ENCODE assay signal across 19 mouse cellular contexts in genomic region chr13:52805581-52805980, GRCm38 (mm10).
DNase-seq lines count a peak whose midpoint lies in the region; ATAC-seq and TF ChIP-seq lines count a peak whose summit lies in the region.
"Had no signal": no experiment of that assay in that cellular context is flagged by ENCODE, and none has a peak within 500 bp of the region (broad histone marks: within the 10 kb centered on the region; RNA-seq: fewer than 3 reads in every experiment).

No protein-coding gene starts in this region.

- DNase-seq in heart, adult 11 months: peak; percentile 94
- DNase-seq in heart, adult 9 months (ENCODE audit: low spot score in 2 of 2): no peak
- peak; percentile 11 for DNase-seq in retina, postnatal 1 day
- no peak for DNase-seq in retina, embryonic 14.5 days (ENCODE audit: low spot score)
- DNase-seq in limb, embryonic 14.5 days (ENCODE audit: low spot score): peak; percentile 15
- no peak for DNase-seq in stomach, postnatal 0 days (ENCODE audit: low spot score)
- DNase-seq in left cerebral cortex, adult 2 months (ENCODE audit: extremely low spot score in 1 of 2, low spot score in 2 of 2): no peak
- DNase-seq: adrenal gland, postnatal 36 days; cerebellum, adult 9-10 months; gastrocnemius, postnatal 36 days; liver, embryonic 13.5 days had no signal

- TF ChIP-seq EP300 in stomach, postnatal 0 days (optimal IDR thresholded peaks at IDR 0.05): no peak

- no peak overlapping the region for H3K9ac ChIP-seq in limb, embryonic 14.5 days (ENCODE audit: low read depth, low read length, severe bottlenecking)
- H3K9ac ChIP-seq in stomach, postnatal 0 days (ENCODE audit: low read length): no peak overlapping the region
- H3K9ac ChIP-seq: forebrain, embryonic 15.5 days; heart, embryonic 15.5 days; liver, embryonic 13.5 days; neural tube, embryonic 15.5 days had no signal

- TF ChIP-seq POLR2A in limb, embryonic 14.5 days (IDR thresholded peaks at IDR 0.05; ENCODE audit: borderline replicate concordance, extremely low read depth, insufficient read depth, insufficient read length): no peak

- WGBS in limb, embryonic 14.5 days: 26% methylated on average over 6 of the region's 6 CpGs
- 20% methylated on average over 6 of the region's 6 CpGs for WGBS in stomach, postnatal 0 days

- no peak for TF ChIP-seq CTCF in stomach, postnatal 0 days (IDR thresholded peaks at IDR 0.05; ENCODE audit: low read depth)
- no peak for TF ChIP-seq CTCF in left cerebral cortex, adult 2 months (IDR thresholded peaks at IDR 0.05)

- no peak overlapping the region for H3K4me3 ChIP-seq in limb, embryonic 14.5 days (replicated peaks; ENCODE audit: low read length)
- H3K4me3 ChIP-seq in stomach, postnatal 0 days (ENCODE audit: low read depth, low read length): no peak overlapping the region
- no peak overlapping the region for H3K4me3 ChIP-seq in left cerebral cortex, adult 2 months
- H3K4me3 ChIP-seq: forebrain, embryonic 15.5 days; heart, embryonic 15.5 days; hindbrain, embryonic 10.5 days; liver, embryonic 13.5 days; myocyte; neural tube, embryonic 15.5 days had no signal

- H3K36me3 ChIP-seq in limb, embryonic 14.5 days (ENCODE audit: control insufficient read depth, insufficient read depth, low read length): no peaks in the 10 kb centered on the region
- H3K36me3 ChIP-seq in stomach, postnatal 0 days (ENCODE audit: control insufficient read depth, insufficient read depth, low read length): no peaks in the 10 kb centered on the region
- H3K36me3 ChIP-seq: forebrain, embryonic 15.5 days; heart, embryonic 15.5 days; hindbrain, embryonic 10.5 days; liver, embryonic 13.5 days; neural tube, embryonic 15.5 days had no signal

- no peak overlapping the region for H3K27ac ChIP-seq in limb, embryonic 14.5 days (replicated peaks; ENCODE audit: low read depth, low read length)
- H3K27ac ChIP-seq in stomach, postnatal 0 days (replicated peaks): 0 out of 2 replicates have a peak overlapping the region, but pooled peaks have one; percentile 40
- H3K27ac ChIP-seq in left cerebral cortex, adult 2 months: no peak overlapping the region
- H3K27ac ChIP-seq: forebrain, embryonic 15.5 days; heart, embryonic 15.5 days; hindbrain, embryonic 10.5 days; liver, embryonic 13.5 days; neural tube, embryonic 15.5 days had no signal

- H3K9me3 ChIP-seq in limb, embryonic 14.5 days (ENCODE audit: control insufficient read depth, low read length): no peaks in the 10 kb centered on the region
- no peaks in the 10 kb centered on the region for H3K9me3 ChIP-seq in stomach, postnatal 0 days (ENCODE audit: control insufficient read depth, low read length)
- H3K9me3 ChIP-seq: forebrain, embryonic 15.5 days; heart, embryonic 15.5 days; hindbrain, embryonic 10.5 days; liver, embryonic 13.5 days; neural tube, embryonic 15.5 days had no signal

- no peak for ATAC-seq in limb, embryonic 14.5 days (ENCODE audit: low FRiP score, low read depth)
- ATAC-seq in stomach, postnatal 0 days (ENCODE audit: low FRiP score, low TSS enrichment): peak; percentile 31; the same call in 1 of the 2 replicates
- no peak for ATAC-seq in erythroid progenitor cell, adult 5-6 weeks (replicated peaks; ENCODE audit: low FRiP score, poor library complexity, severe bottlenecking)
- ATAC-seq: activated CD4-positive, CD25-positive, alpha-beta regulatory T cell, adult 4 months; forebrain, embryonic 15.5 days; Patski had no signal

- no peaks in the 10 kb centered on the region for H3K27me3 ChIP-seq in limb, embryonic 14.5 days (ENCODE audit: control insufficient read depth, insufficient read depth, low read length)
- H3K27me3 ChIP-seq in stomach, postnatal 0 days (ENCODE audit: control insufficient read depth, insufficient read depth, low read length): no peaks in the 10 kb centered on the region
- H3K27me3 ChIP-seq: forebrain, embryonic 15.5 days; heart, embryonic 15.5 days; neural tube, embryonic 15.5 days; Patski had no signal

- peaks cover 8% of the 10 kb centered on the region; the same call in 1 of the 2 replicates for H3K4me1 ChIP-seq in limb, embryonic 14.5 days (ENCODE audit: control insufficient read depth, insufficient read depth, low read length)
- H3K4me1 ChIP-seq in stomach, postnatal 0 days (replicated peaks; ENCODE audit: control insufficient read depth, insufficient read depth): no peaks in the 10 kb centered on the region; the same call in 1 of the 2 replicates

- no peak overlapping the region for H3K4me2 ChIP-seq in limb, embryonic 14.5 days (replicated peaks; ENCODE audit: low read depth, low read length, severe bottlenecking)
- no peak overlapping the region for H3K4me2 ChIP-seq in stomach, postnatal 0 days (replicated peaks; ENCODE audit: low read depth)
- H3K4me2 ChIP-seq: forebrain, embryonic 15.5 days; heart, embryonic 15.5 days; liver, embryonic 13.5 days; neural tube, embryonic 15.5 days had no signal

- intact Hi-C loops in left cerebral cortex, adult 2 months (cut with DNase I): no loop called here

Comparison
In these comparisons a context has a peak if more than half of its experiments do, and no peak if none do; other contexts are left out.
1. DNase-seq: peak in heart, adult 11 months (single experiment), retina, postnatal 1 day (single experiment) and limb, embryonic 14.5 days (single experiment); none in heart, adult 9 months (0 of 2), retina, embryonic 14.5 days (single experiment), stomach, postnatal 0 days (single experiment) and left cerebral cortex, adult 2 months (0 of 2).